Comparison of ENCODE assay signal across 17 mouse cellular contexts in genomic region chr12:114615179-114615578, GRCm38 (mm10).
DNase-seq lines count a peak whose midpoint lies in the region; ATAC-seq lines count a peak whose summit lies in the region.
"Had no signal": no experiment of that assay in that cellular context is flagged by ENCODE, and none has a peak within 500 bp of the region (broad histone marks: within the 10 kb centered on the region; RNA-seq: fewer than 3 reads in every experiment).

No protein-coding gene starts in this region.

- peak; percentile 69 for DNase-seq in CD4-positive, CD25-positive, alpha-beta regulatory T cell, adult 2 months (ENCODE audit: low read depth, low spot score)
- peak; percentile 30 for DNase-seq in ZHBTc4 (ENCODE audit: low read depth, low spot score)
- DNase-seq in thymus, postnatal 25 days = peak; percentile 87
- no peak for DNase-seq in lung, postnatal 25 days (ENCODE audit: low spot score)
- no peak for DNase-seq in ovary, postnatal 14 days (ENCODE audit: low spot score)
- DNase-seq in neural tube, embryonic 10.5 days (ENCODE audit: extremely low spot score, low spot score) = no peak
- DNase-seq: adrenal gland, adult 8-10 months; cerebellum, adult 2 months; gastrocnemius, postnatal 36 days; kidney, adult 18-20 months; kidney, postnatal 4 days; layer of hippocampus, postnatal 36 days; liver, embryonic 13.5 days; lung, postnatal 14 days had no signal

- ATAC-seq in megakaryocyte-erythroid progenitor cell, adult 5-6 weeks (replicated peaks; ENCODE audit: low FRiP score, low TSS enrichment, poor library complexity, severe bottlenecking) = peak; percentile 70
- ATAC-seq: midbrain, embryonic 13.5 days; Patski had no signal

Comparison
In these comparisons a context has a peak if more than half of its experiments do, and no peak if none do; other contexts are left out.
1. DNase-seq: peak in CD4-positive, CD25-positive, alpha-beta regulatory T cell, adult 2 months (single experiment), ZHBTc4 (single experiment) and thymus, postnatal 25 days (single experiment); none in lung, postnatal 25 days (single experiment), ovary, postnatal 14 days (single experiment) and neural tube, embryonic 10.5 days (single experiment).